Mouse (Mus musculus): Measurements from ENCODE around the gene Col6a1. TPM values are rescaled to one million over a fixed set of nuclear protein-coding genes. Genes with fewer than 3 reads are reported as not detected.

Gene Col6a1
- polyA plus RNA-seq (2014; fragmentation: Illumina TruSeq; extraction: RNeasy Lipid Tissue Mini Kit (QIAGEN cat#74804); ENCODE audit: low read depth, low replicate concordance): 40.3 TPM

DNA sequence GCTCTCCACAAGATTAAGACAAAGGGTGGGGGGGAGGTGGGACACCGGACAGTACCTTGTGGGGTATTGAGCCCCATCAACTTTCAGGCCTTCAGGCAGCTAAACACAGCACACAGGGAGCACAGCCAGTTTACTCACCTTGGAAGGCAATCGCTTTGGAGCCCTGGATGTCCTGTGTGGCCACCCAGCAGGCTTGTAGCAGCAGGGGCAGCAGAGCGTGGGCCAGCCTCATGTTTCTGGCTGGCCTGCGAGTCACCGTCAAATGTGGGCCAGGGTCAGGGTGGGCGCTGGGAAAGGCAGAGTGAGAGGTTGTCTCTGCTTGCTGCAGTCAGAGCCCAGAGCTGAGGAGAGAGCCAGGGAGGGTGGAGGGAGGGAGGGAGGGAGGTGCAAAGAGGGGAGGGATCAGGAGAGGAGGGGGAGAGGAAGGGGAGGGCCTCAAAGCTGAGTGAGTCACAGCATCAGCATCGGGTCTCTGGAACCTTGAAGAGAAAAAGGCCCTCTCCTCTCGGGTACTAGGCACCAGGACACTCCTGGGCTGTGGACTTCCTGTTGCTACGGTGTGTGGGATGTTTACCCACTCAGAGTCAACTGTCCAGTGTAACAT, at the start of gene Col6a1:
Col6a1 (minus strand) TSS at position 487 of the 604 bp plus-strand sequence.

Other genes with a start within 250 kb of the Col6a1 start
- gene Lss, start 194.6 kb downstream of the Col6a1 start, polyA plus RNA-seq (2014; fragmentation: Illumina TruSeq; extraction: RNeasy Lipid Tissue Mini Kit (QIAGEN cat#74804); ENCODE audit: low read depth, low replicate concordance): 11.6 TPM
- not detected for gene Spatc1l, start 163.9 kb downstream of the Col6a1 start, polyA plus RNA-seq (2014; fragmentation: Illumina TruSeq; extraction: RNeasy Lipid Tissue Mini Kit (QIAGEN cat#74804); ENCODE audit: low read depth, low replicate concordance)
- not detected for gene Ftcd, start 150.5 kb downstream of the Col6a1 start, polyA plus RNA-seq (2014; fragmentation: Illumina TruSeq; extraction: RNeasy Lipid Tissue Mini Kit (QIAGEN cat#74804); ENCODE audit: low read depth, low replicate concordance)
- gene Col6a2, start 102.5 kb downstream of the Col6a1 start, polyA plus RNA-seq (2014; fragmentation: Illumina TruSeq; extraction: RNeasy Lipid Tissue Mini Kit (QIAGEN cat#74804); ENCODE audit: low read depth, low replicate concordance): 2.6 TPM
- gene Pcbp3, start 235.7 kb upstream of the Col6a1 start, polyA plus RNA-seq (2014; fragmentation: Illumina TruSeq; extraction: RNeasy Lipid Tissue Mini Kit (QIAGEN cat#74804); ENCODE audit: low read depth, low replicate concordance): 10.1 TPM